Mouse (Mus musculus) ES-Bruce4 (cell line): ENCODE results near the gene Kcnd1.

ENCODE experiments used
- CTCF ChIP-seq: IDR thresholded peaks from one replicate; pipeline ENCODE4 v1.8.1; 2011; ENCODE audit warnings: low read depth, low read length
- POLR2A ChIP-seq: IDR thresholded peaks from one replicate; pipeline ENCODE4 v1.8.1; 2011; ENCODE audit warnings: low read length; ENCODE audit not compliant: insufficient read depth

DNA sequence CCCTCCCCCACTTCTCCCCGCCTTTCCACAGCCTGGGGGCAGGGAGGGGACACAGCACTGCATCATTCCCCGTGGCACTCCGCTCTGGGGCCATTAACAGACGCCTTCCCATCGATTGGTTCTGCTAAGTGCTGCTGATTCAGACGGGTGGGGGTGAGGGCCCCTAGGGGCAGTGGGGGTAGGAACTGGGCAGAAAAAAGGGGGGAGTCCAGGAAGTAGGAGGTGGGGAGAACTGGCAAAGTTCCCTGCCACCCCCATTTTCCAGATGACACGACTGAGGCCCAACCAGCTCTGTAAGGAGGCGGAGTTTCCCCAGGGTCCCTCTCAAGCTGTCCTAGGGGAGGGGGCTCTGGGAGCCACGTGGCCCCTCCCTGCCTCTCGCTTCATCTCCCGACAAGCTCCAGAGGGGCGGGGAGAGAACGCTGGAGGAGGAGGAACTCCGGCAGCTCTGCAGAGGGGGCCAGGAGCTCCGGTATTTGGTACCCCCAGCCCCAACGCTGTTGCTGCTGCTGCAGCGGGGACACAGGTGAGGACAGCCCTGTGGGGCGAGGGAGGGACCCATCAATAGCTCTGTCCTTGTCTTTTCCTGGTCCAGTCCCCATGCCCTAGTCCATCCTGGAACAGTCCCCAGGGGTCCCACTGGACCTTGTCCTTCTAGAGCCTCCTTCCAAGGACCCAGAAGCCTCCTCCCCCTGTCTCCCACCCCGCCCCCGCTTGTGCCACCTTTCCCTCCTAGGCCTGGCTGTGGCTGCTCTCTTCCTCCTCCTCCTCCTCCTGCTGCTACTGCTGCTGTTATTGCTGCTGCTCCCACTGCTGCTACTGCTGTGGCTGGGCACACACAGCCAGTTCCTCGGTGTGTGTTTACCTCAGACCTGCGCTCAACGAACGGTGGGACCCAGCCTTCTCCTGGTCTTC, at the start of gene Kcnd1:
- TF ChIP-seq CTCF (no peak), POLR2A (no peak)
